Mouse (Mus musculus) MEL (cell line): ENCODE results near the gene B9d2. TPM values are rescaled to one million over a fixed set of nuclear protein-coding genes. Genes with fewer than 3 reads are reported as not detected.

Experiments used
- DNase-seq: peaks from one replicate; pipeline ENCODE4 v3.0.0; 2011; ENCODE audit warnings: low read depth, low spot score
- H3K27ac ChIP-seq: 2 replicates; pipeline ENCODE4 v1.5.1; 2012; ENCODE audit warnings: low read depth, mild to moderate bottlenecking, control low read depth, low read length, moderate library complexity; ENCODE audit not compliant: control insufficient read depth
- H3K27me3 ChIP-seq, 2 experiments: fragments of 150-350 bp in 1 of 2; sonication (generic) in 1 of 2; 2 replicates each; pipeline ENCODE4 v1.6.1; 2012; ENCODE audit warnings: low read length in 2 of 2, mild to moderate bottlenecking in 2 of 2, improper control_type of control experiment in 1 of 2, moderate library complexity in 1 of 2; ENCODE audit not compliant: insufficient read depth in 2 of 2, control insufficient read depth in 1 of 2
- H3K36me3 ChIP-seq, 2 experiments: 2 replicates each; pipeline ENCODE4 v1.6.1; 2012 to 2014; ENCODE audit warnings: low read length in 2 of 2, improper control_type of control experiment in 1 of 2, inconsistent platforms in 1 of 2, mild to moderate bottlenecking in 1 of 2; ENCODE audit not compliant: insufficient read depth in 2 of 2, control insufficient read depth in 1 of 2
- H3K4me1 ChIP-seq, 2 experiments: fragments of 150-350 bp in 1 of 2; sonication (generic) in 1 of 2; 2 replicates each; pipeline ENCODE4 v1.6.1; 2012; ENCODE audit warnings: low read length in 2 of 2, improper control_type of control experiment in 1 of 2, mild to moderate bottlenecking in 1 of 2; ENCODE audit not compliant: insufficient read depth in 2 of 2, control insufficient read depth in 1 of 2
- H3K4me3 ChIP-seq, 2 experiments: fragments of 150-350 bp in 1 of 2; sonication (generic) in 1 of 2; 2 replicates each; pipeline ENCODE4 v1.5.1; 2012; ENCODE audit warnings: low read depth in 2 of 2, low read length in 2 of 2, mild to moderate bottlenecking in 2 of 2, moderate library complexity in 2 of 2, control low read depth in 1 of 2, improper control_type of control experiment in 1 of 2; ENCODE audit not compliant: control insufficient read depth in 1 of 2, insufficient read depth in 1 of 2
- H3K79me2 ChIP-seq: 2 replicates; pipeline ENCODE4 v1.6.1; 2012; ENCODE audit warnings: mild to moderate bottlenecking, low read length, moderate library complexity; ENCODE audit not compliant: control insufficient read depth, poor library complexity, insufficient read depth
- H3K9ac ChIP-seq: 2 replicates; pipeline ENCODE4 v1.6.1; 2012; ENCODE audit warnings: low read depth, mild to moderate bottlenecking, control low read depth, low read length, moderate library complexity; ENCODE audit not compliant: control insufficient read depth, poor library complexity, severe bottlenecking
- H3K9me3 ChIP-seq: fragments of 150-350 bp; sonication (generic); replicated peaks from 2 replicates; pipeline ENCODE4 v1.6.1; 2012; ENCODE audit warnings: mild to moderate bottlenecking, low read length, improper control_type of control experiment, moderate library complexity; ENCODE audit not compliant: insufficient read depth
- BHLHE40 ChIP-seq: IDR thresholded peaks from 2 replicates; pipeline ENCODE4 v1.6.1; 2012; ENCODE audit warnings: low read depth, mild to moderate bottlenecking, inconsistent platforms, low read length, improper control_type of control experiment, borderline replicate concordance
- CHD1 ChIP-seq: IDR thresholded peaks from 2 replicates; pipeline ENCODE4 v1.6.1; 2012; ENCODE audit warnings: low read depth, mild to moderate bottlenecking, inconsistent platforms, low read length, improper control_type of control experiment
- CTCF ChIP-seq, 3 experiments: IDR thresholded peaks in 2 of 3; conservative IDR thresholded peaks in 1 of 3; 2 replicates each; pipeline ENCODE4 v1.5.1; 2011 to 2012; ENCODE audit warnings: low read length in 3 of 3, low read depth in 2 of 3, mild to moderate bottlenecking in 2 of 3, improper control_type of control experiment in 1 of 3, inconsistent platforms in 1 of 3, mixed read lengths in 1 of 3, moderate library complexity in 1 of 3; ENCODE audit not compliant: control insufficient read depth in 1 of 3, insufficient read depth in 1 of 3, poor library complexity in 1 of 3, severe bottlenecking in 1 of 3
- E2F4 ChIP-seq: IDR thresholded peaks from 2 replicates; pipeline ENCODE4 v1.6.1; 2011; ENCODE audit warnings: low read depth, low read length, improper control_type of control experiment, borderline replicate concordance
- ELF1 ChIP-seq: IDR thresholded peaks from 2 replicates; pipeline ENCODE4 v1.6.1; 2014; ENCODE audit warnings: low read depth, mild to moderate bottlenecking, inconsistent platforms, low read length, improper control_type of control experiment, moderate library complexity
- EP300 ChIP-seq, 2 experiments: IDR thresholded peaks; 2 replicates each; pipeline ENCODE4 v1.6.1; 2011; ENCODE audit warnings: improper control_type of control experiment in 2 of 2, low read length in 2 of 2, low read depth in 1 of 2, mild to moderate bottlenecking in 1 of 2
- ETS1 ChIP-seq: IDR thresholded peaks from 2 replicates; pipeline ENCODE4 v1.6.1; 2012; ENCODE audit warnings: low read depth, mild to moderate bottlenecking, inconsistent platforms, low read length, improper control_type of control experiment, moderate library complexity
- GABPA ChIP-seq: IDR thresholded peaks from 2 replicates; pipeline ENCODE4 v1.6.1; 2012; ENCODE audit warnings: low read depth, mild to moderate bottlenecking, inconsistent platforms, low read length, improper control_type of control experiment, moderate library complexity
- HCFC1 ChIP-seq: IDR thresholded peaks from 2 replicates; pipeline ENCODE4 v1.6.1; 2012; ENCODE audit warnings: low read depth, mild to moderate bottlenecking, inconsistent platforms, low read length, improper control_type of control experiment, moderate library complexity
- JUND ChIP-seq: IDR thresholded peaks from 2 replicates; pipeline ENCODE4 v1.6.1; 2011; ENCODE audit warnings: low read depth, mild to moderate bottlenecking, improper control_type of control experiment, low read length
- KAT2A ChIP-seq: conservative IDR thresholded peaks from 2 replicates; pipeline ENCODE4 v1.6.1; 2012; ENCODE audit warnings: low read depth, low read length, improper control_type of control experiment, inconsistent platforms
- MAZ ChIP-seq: IDR thresholded peaks from 2 replicates; pipeline ENCODE4 v1.6.1; 2012; ENCODE audit warnings: low read depth, mild to moderate bottlenecking, inconsistent platforms, low read length, improper control_type of control experiment
- MEF2A ChIP-seq: IDR thresholded peaks from 2 replicates; pipeline ENCODE4 v1.6.1; 2014; ENCODE audit warnings: low read depth, mild to moderate bottlenecking, inconsistent platforms, low read length, improper control_type of control experiment; ENCODE audit not compliant: poor library complexity, insufficient replicate concordance, severe bottlenecking; ENCODE audit errors: extremely low read depth
- MYB ChIP-seq: IDR thresholded peaks from 2 replicates; pipeline ENCODE4 v1.6.1; 2011; ENCODE audit warnings: mild to moderate bottlenecking, low read depth, low read length, improper control_type of control experiment
- NRF1 ChIP-seq: IDR thresholded peaks from 2 replicates; pipeline ENCODE4 v1.6.1; 2014; ENCODE audit warnings: low read depth, mild to moderate bottlenecking, inconsistent platforms, low read length, improper control_type of control experiment, moderate library complexity; ENCODE audit not compliant: poor library complexity, insufficient read depth, severe bottlenecking
- POLR2A ChIP-seq, 2 experiments: IDR thresholded peaks; 2 replicates each; pipeline ENCODE4 v1.6.1; 2011 to 2012; ENCODE audit warnings: low read length in 2 of 2, mild to moderate bottlenecking in 2 of 2, control low read depth in 1 of 2, improper control_type of control experiment in 1 of 2, low read depth in 1 of 2, moderate library complexity in 1 of 2; ENCODE audit not compliant: control insufficient read depth in 1 of 2, insufficient read depth in 1 of 2, poor library complexity in 1 of 2
- POLR2AphosphoS2 ChIP-seq: IDR thresholded peaks from 2 replicates; pipeline ENCODE4 v1.6.1; 2011; ENCODE audit warnings: low read length, improper control_type of control experiment
- RAD21 ChIP-seq: IDR thresholded peaks from 2 replicates; pipeline ENCODE4 v1.6.1; 2011; ENCODE audit warnings: mild to moderate bottlenecking, low read depth, low read length, improper control_type of control experiment
- SIN3A ChIP-seq: IDR thresholded peaks from 2 replicates; pipeline ENCODE4 v1.6.1; 2012; ENCODE audit warnings: low read length, improper control_type of control experiment, inconsistent platforms
- SMC3 ChIP-seq: IDR thresholded peaks from 2 replicates; pipeline ENCODE4 v1.6.1; 2011; ENCODE audit warnings: low read depth, low read length, improper control_type of control experiment
- TBP ChIP-seq: IDR thresholded peaks from 2 replicates; pipeline ENCODE4 v1.8.0; 2011; ENCODE audit warnings: low read depth, low read length, improper control_type of control experiment
- UBTF ChIP-seq: IDR thresholded peaks from 2 replicates; pipeline ENCODE4 v1.6.1; 2012; ENCODE audit warnings: low read depth, mild to moderate bottlenecking, inconsistent platforms, low read length, improper control_type of control experiment, moderate library complexity, borderline replicate concordance; ENCODE audit not compliant: insufficient read depth
- USF2 ChIP-seq, 2 experiments: IDR thresholded peaks; 2 replicates each; pipeline ENCODE4 v1.6.1; 2011 to 2012; ENCODE audit warnings: improper control_type of control experiment in 2 of 2, low read length in 2 of 2, borderline replicate concordance in 1 of 2, inconsistent platforms in 1 of 2, low read depth in 1 of 2, mild to moderate bottlenecking in 1 of 2; ENCODE audit not compliant: insufficient read depth in 1 of 2
- ZC3H11A ChIP-seq: IDR thresholded peaks from 2 replicates; pipeline ENCODE4 v1.6.1; 2012; ENCODE audit warnings: low read depth, mild to moderate bottlenecking, inconsistent platforms, low read length, improper control_type of control experiment
- ZNF384 ChIP-seq: IDR thresholded peaks from 2 replicates; pipeline ENCODE4 v1.6.1; 2012; ENCODE audit warnings: low read depth, mild to moderate bottlenecking, inconsistent platforms, low read length, improper control_type of control experiment
- polyA plus RNA-seq, 2 experiments: library from polyadenylated mRNA; stranded (reverse) in 1 of 2; unstranded in 1 of 2; fragments of >175 nt in 1 of 2; fragments of >200 nt in 1 of 2; gene quantifications; 2 replicates each; pipeline versions ENCODE4 v1.2.1 to v1.2.4; 2012; ENCODE audit warnings: low replicate concordance in 2 of 2, low read depth in 1 of 2; ENCODE audit not compliant: insufficient read length in 2 of 2, insufficient read depth in 1 of 2, missing spikeins in 1 of 2
- total RNA-seq: library from RNA; depleted of rRNA; stranded (reverse); fragments of 300-350 nt; gene quantifications from 2 replicates; pipeline ENCODE4 v1.2.3, GENCODE M21; 2012

Gene B9d2
- total and polyA plus RNA-seq, 3 experiments, result 70.4 to 108 TPM; not detected in 1

GRCm38 (mm10) chr7:25636373-25636772 is 44.2 kb upstream of the B9d2 start:
- no peak overlapping the region for H3K27ac ChIP-seq

GRCm38 (mm10) chr7:25637099-25637498 is 43.5 kb upstream of the B9d2 start:
- no peak overlapping the region for H3K9ac ChIP-seq
- H3K27ac ChIP-seq, result no peak overlapping the region
- DNase-seq, result no peak
- no peaks in the 10 kb centered on the region for H3K79me2 ChIP-seq
- H3K27me3 ChIP-seq, result no peaks in the 10 kb centered on the region
- no peaks in the 10 kb centered on the region for H3K9me3 ChIP-seq
- TF ChIP-seq SIN3A (no peak), MEF2A (no peak), RAD21 (no peak), ETS1 (no peak), BHLHE40 (no peak), MAZ (no peak)
- TF ChIP-seq, all 39 proteins: peak for 0
- Histone ChIP-seq H3K4me1 (no peaks in the 10 kb centered on the region), H3K4me3 (no peak overlapping the region), H3K36me3 (no peaks in the 10 kb centered on the region)

More at GRCm38 (mm10) chr7:25636373-25636772, 44.2 kb upstream of the B9d2 start:
- Histone ChIP-seq H3K9ac (no peak overlapping the region), H3K27me3 (no peaks in the 10 kb centered on the region), H3K9me3 (no peaks in the 10 kb centered on the region), H3K79me2 (no peaks in the 10 kb centered on the region), H3K4me1 (no peaks in the 10 kb centered on the region), H3K4me3 (no peak overlapping the region), H3K36me3 (no peaks in the 10 kb centered on the region)
- TF ChIP-seq SIN3A (no peak), EP300 (IDR thresholded peaks at IDR 0.05; ENCODE audit: low read depth in 1 of 2, low read length in 2 of 2) (no peak), POLR2A (IDR thresholded peaks at IDR 0.05; ENCODE audit: control insufficient read depth in 1 of 2, insufficient read depth in 1 of 2, low read depth in 1 of 2, low read length in 2 of 2, poor library complexity in 1 of 2) (no peak), ETS1 (no peak), TBP (no peak), SMC3 (no peak), MYB (no peak), MAZ (no peak), ZC3H11A (no peak), NRF1 (no peak), BHLHE40 (no peak), KAT2A (no peak)
- no peak for DNase-seq

- Histone ChIP-seq H3K79me2 (no peaks in the 10 kb centered on the region), H3K27ac (no peak overlapping the region), H3K9ac (no peak overlapping the region), H3K4me1 (no peaks in the 10 kb centered on the region; a peak in 1 of 4 replicates), H3K9me3 (no peaks in the 10 kb centered on the region), H3K4me3 (no peak overlapping the region), H3K27me3 (no peaks in the 10 kb centered on the region), H3K36me3 (no peaks in the 10 kb centered on the region)
- DNase-seq, result no peak
- TF ChIP-seq E2F4, result no peak
- TF ChIP-seq GABPA, result no peak
- TF ChIP-seq ZNF384, result no peak
- TF ChIP-seq UBTF, result no peak
- TF ChIP-seq ELF1, result no peak
- no peak for TF ChIP-seq ETS1
- TF ChIP-seq SMC3, result no peak
- TF ChIP-seq KAT2A, result no peak
- TF ChIP-seq USF2 (IDR thresholded peaks at IDR 0.05; ENCODE audit: borderline replicate concordance in 1 of 2, insufficient read depth in 1 of 2, low read depth in 1 of 2, low read length in 2 of 2), result no peak
- no peak for TF ChIP-seq CHD1
- no peak for TF ChIP-seq MAZ
- no peak for TF ChIP-seq HCFC1
- no peak for TF ChIP-seq POLR2AphosphoS2
- no peak for TF ChIP-seq RAD21
- no peak for TF ChIP-seq CTCF (IDR thresholded peaks at IDR 0.05 in 2 of 3, conservative IDR thresholded peaks at IDR 0.05 in 1 of 3; ENCODE audit: control insufficient read depth in 1 of 3, insufficient read depth in 1 of 3, low read depth in 2 of 3, low read length in 3 of 3, poor library complexity in 1 of 3, severe bottlenecking in 1 of 3)
- no peak for TF ChIP-seq JUND
Measured at GRCm38 (mm10) chr7:25639754-25640153, 40.8 kb upstream of the B9d2 start.
